Mouse (Mus musculus) thymus, adult 2 months (tissue): ENCODE results near the gene Cyth3. TPM values are rescaled to one million over a fixed set of nuclear protein-coding genes. Genes with fewer than 3 reads are reported as not detected.

Experiments used
- DNase-seq: peaks from one replicate; pipeline ENCODE4 v3.0.0; 2021
- H3K27ac ChIP-seq: fragments of 200-500 bp; 2 replicates; pipeline ENCODE4 v1.5.1; 2012; ENCODE audit warnings: low read length, control low read depth; ENCODE audit not compliant: control insufficient read depth, insufficient read depth
- H3K27me3 ChIP-seq: fragments of 200-500 bp; 2 replicates; pipeline ENCODE4 v1.6.1; 2012; ENCODE audit warnings: mild to moderate bottlenecking, low read length, moderate library complexity, mixed read lengths; ENCODE audit not compliant: control insufficient read depth, insufficient read depth
- H3K36me3 ChIP-seq: fragments of 200-500 bp; 2 replicates; pipeline ENCODE4 v1.6.1; 2012; ENCODE audit warnings: mild to moderate bottlenecking, low read length, moderate library complexity; ENCODE audit not compliant: control insufficient read depth, insufficient read depth
- H3K4me1 ChIP-seq: fragments of 200-500 bp; replicated peaks from 2 replicates; pipeline ENCODE4 v1.6.1; 2012; ENCODE audit warnings: low read length; ENCODE audit not compliant: control insufficient read depth, insufficient read depth
- H3K4me3 ChIP-seq: fragments of 200-500 bp; 2 replicates; pipeline ENCODE4 v1.5.1; 2012; ENCODE audit warnings: mild to moderate bottlenecking, low read length, control low read depth, moderate library complexity; ENCODE audit not compliant: control insufficient read depth, insufficient read depth
- CTCF ChIP-seq: fragments of 200-500 bp; IDR thresholded peaks from 2 replicates; pipeline ENCODE4 v1.5.1; 2012; ENCODE audit warnings: mild to moderate bottlenecking, control low read depth, low read length, moderate library complexity, borderline replicate concordance; ENCODE audit not compliant: control insufficient read depth, poor library complexity, insufficient read depth; ENCODE audit errors: extremely low read depth
- POLR2A ChIP-seq: fragments of 200-500 bp; IDR thresholded peaks from 2 replicates; pipeline ENCODE4 v1.6.1; 2012; ENCODE audit warnings: mild to moderate bottlenecking, low read length, control low read depth, moderate library complexity; ENCODE audit not compliant: control insufficient read depth, poor library complexity, insufficient read depth; ENCODE audit errors: extremely low read depth
- WGBS: fragments of 180-500 bp; shearing (Covaris S2); methylation state at CpG from one replicate; pipeline ENCODE4 v1.1.7; 2018; 5-methylcytosine and 5-hydroxymethylcytosine counted together
- polyA plus RNA-seq: library from polyadenylated mRNA; depleted of rRNA; stranded (reverse); fragments of >200 nt; gene quantifications from 2 replicates; pipeline ENCODE4 v1.2.3, GENCODE M21; 2012

Gene Cyth3
- polyA plus RNA-seq, 1 experiment: 13.4 TPM

GRCm38 (mm10) chr5:143620941-143621340, 1.3 kb upstream of the Cyth3 start:
- TF ChIP-seq POLR2A (no peak), CTCF (no peak)
- no peaks in the 10 kb centered on the region for H3K27me3 ChIP-seq
- DNase-seq: no peak

GRCm38 (mm10) chr5:143622623-143623150, 440 bp downstream of the Cyth3 start:
- Histone ChIP-seq H3K4me1 (peaks cover 6% of the 10 kb centered on the region), H3K27me3 (no peaks in the 10 kb centered on the region), H3K36me3 (no peaks in the 10 kb centered on the region), H3K27ac (no peak overlapping the region), H3K4me3 (peak overlapping the region; percentile 59)
- 1% methylated on average over 48 of the region's 48 CpGs for WGBS
- TF ChIP-seq CTCF (no peak), POLR2A (no peak)
- DNase-seq: no peak

More at GRCm38 (mm10) chr5:143620941-143621340, 1.3 kb upstream of the Cyth3 start:
- Histone ChIP-seq H3K4me1 (peaks cover 6% of the 10 kb centered on the region), H3K27ac (no peak overlapping the region), H3K36me3 (no peaks in the 10 kb centered on the region), H3K4me3 (no peak overlapping the region)
- 74% methylated on average over 13 of the region's 13 CpGs for WGBS

GRCm38 (mm10) chr5:143623356-143624295, 1.4 kb downstream of the Cyth3 start:
- 59% methylated on average over 19 of the region's 19 CpGs for WGBS
- Histone ChIP-seq H3K27ac (no peak overlapping the region), H3K4me1 (peaks cover 6% of the 10 kb centered on the region), H3K36me3 (no peaks in the 10 kb centered on the region), H3K4me3 (no peak overlapping the region), H3K27me3 (no peaks in the 10 kb centered on the region)
- no peak for DNase-seq
- TF ChIP-seq CTCF: no peak
- no peak for TF ChIP-seq POLR2A

- Histone ChIP-seq H3K27me3 (no peaks in the 10 kb centered on the region), H3K4me3 (no peak overlapping the region), H3K27ac (no peak overlapping the region), H3K36me3 (no peaks in the 10 kb centered on the region), H3K4me1 (peaks cover 6% of the 10 kb centered on the region)
- TF ChIP-seq POLR2A (no peak), CTCF (no peak)
- 92% methylated on average over 3 of the region's 3 CpGs for WGBS
- no peak for DNase-seq
Observed at GRCm38 (mm10) chr5:143624449-143624848, 2.2 kb downstream of the Cyth3 start.

GRCm38 (mm10) chr5:143625497-143625896, 3.2 kb downstream of the Cyth3 start:
- Histone ChIP-seq H3K4me1 (peaks cover 9% of the 10 kb centered on the region), H3K4me3 (no peak overlapping the region), H3K27me3 (no peaks in the 10 kb centered on the region), H3K36me3 (no peaks in the 10 kb centered on the region), H3K27ac (no peak overlapping the region)
- WGBS: 96% methylated on average over 12 of the region's 12 CpGs
- TF ChIP-seq CTCF: no peak
- no peak for TF ChIP-seq POLR2A
- no peak for DNase-seq

GRCm38 (mm10) chr5:143625940-143626588, 3.8 kb downstream of the Cyth3 start:
- no peak overlapping the region for H3K27ac ChIP-seq
- DNase-seq: no peak
- no peaks in the 10 kb centered on the region for H3K27me3 ChIP-seq
- no peaks in the 10 kb centered on the region for H3K36me3 ChIP-seq
- TF ChIP-seq POLR2A (no peak), CTCF (no peak)
- 86% methylated on average over 11 of the region's 11 CpGs for WGBS
- H3K4me1 ChIP-seq: peaks cover 14% of the 10 kb centered on the region
- H3K4me3 ChIP-seq: no peak overlapping the region
